ENCODE assay signal across 9 mouse cellular contexts in the genomic region with DNA sequence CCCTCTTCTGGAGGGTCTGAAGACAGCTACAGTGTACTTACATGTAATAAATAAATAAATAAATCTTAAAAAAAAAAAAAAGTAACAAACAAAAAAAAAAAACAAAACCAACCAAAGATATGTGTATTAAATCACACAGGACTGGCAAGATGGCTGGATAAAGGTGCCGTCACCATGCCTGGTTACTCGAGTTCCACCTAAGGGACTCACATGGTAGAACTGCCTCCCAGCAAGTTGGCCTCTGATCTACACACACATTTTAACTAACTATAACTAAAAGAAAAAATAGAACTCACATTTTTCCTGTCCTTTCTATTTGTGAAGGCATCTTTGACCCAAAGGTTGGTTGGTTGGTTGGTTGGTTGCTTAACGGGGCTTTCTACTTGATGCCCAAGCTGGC. TPM values are rescaled to one million over a fixed set of nuclear protein-coding genes. Genes with fewer than 3 reads are reported as not detected.
DNase-seq lines count a peak whose midpoint lies in the region; ATAC-seq and TF ChIP-seq lines count a peak whose summit lies in the region.
"Had no signal": no experiment of that assay in that cellular context is flagged by ENCODE, and none has a peak within 500 bp of the region (broad histone marks: within the 10 kb centered on the region; RNA-seq: fewer than 3 reads in every experiment).

No protein-coding gene starts in this region.

- ATAC-seq in forebrain, embryonic 14.5 days, result no peak
- ATAC-seq in liver, embryonic 16.5 days (ENCODE audit: low read depth), result no peak

- H3K4me1 ChIP-seq in heart, adult 2 months (ENCODE audit: control insufficient read depth, insufficient read depth, low read length), result peaks cover 10% of the 10 kb centered on the region
- peaks cover 55% of the 10 kb centered on the region for H3K4me1 ChIP-seq in E14TG2a.4 (replicated peaks; ENCODE audit: low read depth, low read length)
- H3K4me1 ChIP-seq in forebrain, embryonic 14.5 days (ENCODE audit: control insufficient read depth, insufficient read depth, low read length), result peaks cover 14% of the 10 kb centered on the region
- peaks cover 34% of the 10 kb centered on the region for H3K4me1 ChIP-seq in liver, embryonic 16.5 days (ENCODE audit: control insufficient read depth, low read depth, low read length)

- H3K9ac ChIP-seq in heart, adult 2 months (ENCODE audit: low read depth, low read length), result no peak overlapping the region
- peak overlapping the region; percentile 93 for H3K9ac ChIP-seq in forebrain, embryonic 14.5 days (ENCODE audit: low read length)
- peak overlapping the region; percentile 63; the same call in 1 of the 2 replicates for H3K9ac ChIP-seq in liver, embryonic 16.5 days (ENCODE audit: low read depth, low read length)

- DNase-seq in heart, adult 2 months, result no peak
- no peak for DNase-seq in heart, postnatal 14 days
- DNase-seq in forebrain, embryonic 14.5 days (ENCODE audit: low spot score), result no peak
- DNase-seq in thymus, postnatal 4 days, result no peak
- no peak for DNase-seq in urinary bladder, postnatal 14 days (ENCODE audit: low spot score)
- DNase-seq in right cerebral cortex, postnatal 14 days, result no peak

- TF ChIP-seq CTCF in heart, adult 2 months (IDR thresholded peaks at IDR 0.05), result no peak
- TF ChIP-seq CTCF in E14TG2a.4 (conservative IDR thresholded peaks at IDR 0.05; ENCODE audit: low read length), result no peak

- no peaks in the 10 kb centered on the region for H3K27me3 ChIP-seq in heart, adult 2 months (ENCODE audit: control insufficient read depth, insufficient read depth, low read length)
- H3K27me3 ChIP-seq in E14TG2a.4 (ENCODE audit: insufficient read depth, low read length), result no peaks in the 10 kb centered on the region
- no peaks in the 10 kb centered on the region for H3K27me3 ChIP-seq in forebrain, embryonic 14.5 days (replicated peaks; ENCODE audit: control insufficient read depth, insufficient read depth, low read length)
- H3K27me3 ChIP-seq in liver, embryonic 16.5 days (ENCODE audit: control insufficient read depth, insufficient read depth, low read depth, low read length), result no peaks in the 10 kb centered on the region
- H3K27me3 ChIP-seq: Patski had no signal

- H3K27ac ChIP-seq in heart, adult 2 months, result peak overlapping the region; percentile 75
- peak overlapping the region; percentile 44; the same call in 1 of the 2 replicates for H3K27ac ChIP-seq in forebrain, embryonic 14.5 days (ENCODE audit: low read depth, low read length)
- no peak overlapping the region; the same call in 1 of the 2 replicates for H3K27ac ChIP-seq in liver, embryonic 16.5 days (ENCODE audit: low read length)

- no peak for TF ChIP-seq POLR2A in heart, adult 2 months (IDR thresholded peaks at IDR 0.05; ENCODE audit: insufficient read depth, low read depth, low read length)

- H3K4me2 ChIP-seq in forebrain, embryonic 14.5 days (ENCODE audit: low read length), result peak overlapping the region; percentile 98
- peak overlapping the region; percentile 89 for H3K4me2 ChIP-seq in liver, embryonic 16.5 days (ENCODE audit: low read depth, low read length)

- 71% methylated on average over 3 of the region's 3 CpGs for WGBS in heart, adult 2 months
- WGBS in forebrain, embryonic 14.5 days, result 79% methylated on average over 3 of the region's 3 CpGs
- 69% methylated on average over 3 of the region's 3 CpGs for WGBS in liver, embryonic 16.5 days (ENCODE audit: insufficient replicate concordance)

- intact Hi-C loops in heart, adult 2 months (cut with DNase I), result no loop called here
- intact Hi-C loops in heart, postnatal 14 days (cut with DNase I), result no loop called here

- no peak for TF ChIP-seq EP300 in heart, adult 2 months (IDR thresholded peaks at IDR 0.05; ENCODE audit: insufficient read depth, low read depth, low read length)

- H3K4me3 ChIP-seq in heart, adult 2 months, result peak overlapping the region; percentile 70
- H3K4me3 ChIP-seq in E14TG2a.4 (replicated peaks; ENCODE audit: low read length), result peak overlapping the region; percentile 100
- H3K4me3 ChIP-seq in forebrain, embryonic 14.5 days (ENCODE audit: low read depth, low read length), result peak overlapping the region; percentile 98
- H3K4me3 ChIP-seq in liver, embryonic 16.5 days (ENCODE audit: low read depth, low read length), result peak overlapping the region; percentile 74

- peaks cover 18% of the 10 kb centered on the region for H3K36me3 ChIP-seq in heart, adult 2 months (ENCODE audit: control insufficient read depth, insufficient read depth, low read length)
- peaks cover 67% of the 10 kb centered on the region for H3K36me3 ChIP-seq in E14TG2a.4 (ENCODE audit: insufficient read depth, low read length)
- no peaks in the 10 kb centered on the region for H3K36me3 ChIP-seq in forebrain, embryonic 14.5 days (ENCODE audit: control insufficient read depth, insufficient read depth, low read length)
- H3K36me3 ChIP-seq in liver, embryonic 16.5 days (ENCODE audit: control insufficient read depth, insufficient read depth), result no peaks in the 10 kb centered on the region

- no peaks in the 10 kb centered on the region for H3K9me3 ChIP-seq in E14TG2a.4 (ENCODE audit: low read length)
- H3K9me3 ChIP-seq in forebrain, embryonic 14.5 days (replicated peaks; ENCODE audit: control insufficient read depth, low read length), result no peaks in the 10 kb centered on the region
- no peaks in the 10 kb centered on the region for H3K9me3 ChIP-seq in liver, embryonic 16.5 days (replicated peaks; ENCODE audit: control insufficient read depth, low read length)

- peaks cover 8% of the 10 kb centered on the region for H3K79me2 ChIP-seq in heart, adult 2 months (replicated peaks; ENCODE audit: control insufficient read depth, insufficient read depth, low read length)

RNA-seq across cellular contexts. Expression of a gene that starts 7.5 kb away (rescaled TPM):
- 10 to 100 TPM; 75.8 to 78.6 TPM for total RNA-seq in heart, adult 2 months (2021)
- polyA plus RNA-seq in heart, adult 2 months (2012; rRNA removed), result 64.6 and 68.4 TPM in 2 replicates
- total RNA-seq in heart, postnatal 14 days (2021), result 10 to 100 TPM; 83.0 to 91.0 TPM
- polyA plus RNA-seq in forebrain, embryonic 14.5 days (2014; fragmentation: Nextera tagmentation; extraction: Ambion mirVana), result 303 and 306 TPM in 2 replicates
- polyA plus RNA-seq in liver, embryonic 16.5 days (2015; fragmentation: Nextera tagmentation; extraction: Ambion mirVana), result 100 and 101 TPM in 2 replicates

RNA-seq across cellular contexts. Expression of a gene that starts 28.5 kb away (rescaled TPM):
- not detected for total RNA-seq in heart, adult 2 months (2021)
- polyA plus RNA-seq in heart, adult 2 months (2012; rRNA removed), result 0.15 and 0.16 TPM in 2 replicates
- not detected for total RNA-seq in heart, postnatal 14 days (2021)
- not detected in 2 replicates for polyA plus RNA-seq in forebrain, embryonic 14.5 days (2014; fragmentation: Nextera tagmentation; extraction: Ambion mirVana)
- polyA plus RNA-seq in liver, embryonic 16.5 days (2015; fragmentation: Nextera tagmentation; extraction: Ambion mirVana), result not detected in 2 replicates

RNA-seq across cellular contexts. Expression of a gene that starts 54.6 kb away (rescaled TPM):
- 1 to 10 TPM; 2.1 to 5.3 TPM for total RNA-seq in heart, adult 2 months (2021)
- 5.2 and 6.9 TPM in 2 replicates for polyA plus RNA-seq in heart, adult 2 months (2012; rRNA removed)
- 1 to 10 TPM; 5.5 to 8.9 TPM for total RNA-seq in heart, postnatal 14 days (2021)
- 37.0 and 41.8 TPM in 2 replicates for polyA plus RNA-seq in forebrain, embryonic 14.5 days (2014; fragmentation: Nextera tagmentation; extraction: Ambion mirVana)
- 60.5 and 66.1 TPM in 2 replicates for polyA plus RNA-seq in liver, embryonic 16.5 days (2015; fragmentation: Nextera tagmentation; extraction: Ambion mirVana)
